Mouse (Mus musculus) embryo, embryonic 10.5 days (tissue): Measurements from ENCODE around the gene Mob3c.

ENCODE experiments used
- DNase-seq: peaks from one replicate; pipeline ENCODE4 v3.0.0-alpha.2; 2015; ENCODE audit warnings: low spot score

Mob3c gene

DNA sequence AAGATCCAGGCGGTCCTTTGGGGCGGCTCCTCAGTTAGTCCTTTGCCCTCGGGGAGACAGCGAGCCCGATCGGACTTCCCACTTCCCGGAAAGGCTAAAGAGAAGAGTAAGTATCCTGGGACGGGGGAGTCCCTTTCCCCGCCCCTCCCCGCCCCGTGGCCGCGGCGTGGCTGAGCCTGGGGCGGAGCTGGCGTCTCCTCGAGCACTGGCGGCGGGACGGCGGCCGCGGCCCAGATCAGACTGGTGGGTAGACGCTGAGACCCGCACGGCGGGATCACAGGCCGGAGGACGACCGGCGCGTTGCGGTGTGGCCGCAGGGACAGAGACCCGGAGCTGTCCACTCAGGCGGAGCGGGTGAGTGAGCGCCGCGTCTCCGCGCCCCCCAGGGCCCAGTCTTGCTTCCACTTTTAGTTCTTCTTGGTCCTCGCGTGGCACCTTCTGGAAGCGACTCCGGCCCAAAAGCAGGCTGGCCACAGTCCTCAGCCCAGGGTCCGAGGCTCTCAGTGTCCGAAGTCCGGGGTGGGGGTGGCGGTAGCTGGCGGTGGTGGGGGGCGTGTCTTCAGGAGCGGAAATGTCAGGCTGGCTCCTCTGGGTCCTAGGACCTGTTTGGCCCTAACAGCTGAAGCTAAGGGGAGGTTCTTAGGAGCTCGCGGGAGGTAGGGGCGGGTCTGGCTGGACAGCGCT lies at the start of gene Mob3c:
TSS of gene Mob3c (plus strand) at position 205 of the 684 bp plus-strand sequence.
- peak; percentile 91 for DNase-seq

DNA sequence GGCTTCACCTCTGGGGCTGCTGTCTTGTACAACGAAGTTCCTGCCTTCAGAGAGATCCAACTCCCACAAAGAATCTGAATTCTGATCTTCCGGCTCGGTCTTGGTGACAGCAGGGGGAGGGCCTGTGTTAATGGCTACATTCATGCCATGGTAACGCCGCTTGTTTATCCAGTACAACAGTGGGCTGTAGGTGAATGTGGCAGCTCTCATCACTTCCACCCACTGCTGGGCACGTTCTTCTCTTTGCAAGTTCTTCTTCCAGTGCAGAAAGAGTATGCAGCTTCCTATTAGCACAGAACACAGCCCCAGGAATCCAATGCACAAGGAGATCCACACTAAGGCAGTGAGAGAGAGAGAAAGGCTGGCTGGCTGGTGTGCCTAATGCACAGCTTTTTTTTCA lies 47.6 kb upstream of the Mob3c start:
- no peak for DNase-seq

DNA sequence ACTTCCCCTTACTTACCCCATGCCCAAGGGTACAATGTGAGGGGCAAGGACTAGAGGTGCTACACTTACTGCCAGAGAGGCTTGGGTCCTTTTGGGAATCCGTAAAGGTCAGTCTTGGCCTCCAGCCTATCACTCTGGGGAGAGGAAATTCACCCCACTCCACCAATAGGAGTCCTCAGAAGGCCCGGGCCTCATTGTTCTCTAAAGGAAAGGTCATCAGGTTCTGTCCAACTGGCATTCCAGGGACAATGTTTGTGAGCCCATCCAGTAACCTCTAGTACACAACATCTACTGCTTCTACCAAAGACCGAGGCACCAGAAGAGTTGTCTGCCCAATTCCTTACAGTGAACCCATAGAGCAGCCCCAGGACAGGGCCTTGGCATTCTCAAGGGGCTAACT lies 47.0 kb upstream of the Mob3c start, which contains the start of gene Tex38:
TSS of gene Tex38 (minus strand) at position 101 of the 400 bp plus-strand sequence.
- no peak for DNase-seq

DNA sequence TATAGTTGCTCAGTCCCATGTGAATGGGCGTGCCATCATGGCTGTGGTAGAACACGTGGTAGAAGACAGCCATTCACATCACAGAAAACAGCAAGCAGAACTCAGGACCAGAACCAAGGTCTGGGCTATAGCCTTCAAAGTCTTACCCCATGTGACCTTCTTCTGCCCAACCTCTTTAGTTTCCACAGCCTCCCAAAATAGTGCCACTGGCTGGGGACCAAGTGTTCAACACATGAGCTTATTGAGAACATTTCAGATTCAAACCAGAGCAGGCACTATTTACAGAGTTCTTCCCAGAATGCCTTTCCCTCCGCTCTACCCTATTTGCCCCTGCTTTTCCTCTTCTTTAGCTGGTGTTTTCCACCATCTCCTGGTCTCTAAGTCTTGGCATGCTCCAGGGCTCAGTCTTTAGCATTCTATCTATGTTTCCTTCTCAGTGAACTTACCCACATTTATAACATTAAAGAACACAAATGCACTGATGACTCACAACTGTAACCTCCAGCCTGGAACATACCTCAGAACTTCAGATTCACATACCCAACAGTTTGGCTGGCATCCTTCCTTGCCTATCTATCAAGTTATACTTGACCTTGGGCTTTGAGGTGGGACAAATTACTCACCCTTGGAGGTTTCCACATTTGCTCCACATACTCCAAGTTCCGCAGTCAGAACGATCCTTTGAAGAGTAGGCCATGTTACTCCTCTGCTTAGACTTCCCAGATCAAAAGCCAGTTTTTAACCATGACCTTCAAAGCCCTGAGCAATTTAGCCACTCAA lies 45.7 kb upstream of the Mob3c start:
- DNase-seq: no peak

DNA sequence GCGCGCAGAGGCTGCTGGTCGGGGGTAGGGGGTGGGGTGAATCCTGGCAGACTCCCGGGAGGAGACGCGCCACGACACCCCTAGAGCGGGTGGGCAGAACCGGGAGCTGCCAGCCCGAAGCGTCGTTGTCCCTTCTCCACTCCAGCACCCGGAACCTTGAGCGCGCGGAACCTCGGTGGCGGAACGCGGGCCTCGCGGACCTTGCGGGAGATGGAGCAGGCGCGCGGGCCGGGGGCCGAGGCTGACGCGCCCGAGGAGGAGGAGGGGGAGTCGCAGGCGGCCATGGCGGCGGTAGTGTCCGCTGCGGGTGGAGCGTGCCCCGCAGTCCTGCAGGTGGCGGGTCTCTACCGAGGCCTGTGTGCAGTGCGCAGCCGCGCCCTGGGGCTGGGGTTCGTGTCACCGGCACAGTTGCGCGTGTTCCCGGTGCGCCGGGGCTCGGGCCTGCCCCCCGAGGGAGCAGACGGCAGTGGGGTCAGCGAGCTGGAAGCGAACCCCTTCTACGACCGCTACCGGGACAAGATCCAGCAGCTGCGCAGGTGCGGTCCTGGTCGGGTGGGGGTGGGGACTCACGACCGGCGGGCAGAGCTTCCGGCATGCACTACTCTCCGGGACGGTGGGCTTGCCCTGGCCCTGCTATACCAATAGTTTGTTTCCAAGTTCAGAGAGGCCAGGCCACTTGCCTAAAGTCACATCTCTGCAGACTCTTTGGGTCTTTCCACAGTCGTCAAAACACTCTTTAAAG lies 43.0 kb upstream of the Mob3c start, which contains the start of gene Atpaf1:
TSS of gene Atpaf1 (plus strand) at position 44 of the 742 bp plus-strand sequence.
- DNase-seq: peak; percentile 70

DNA sequence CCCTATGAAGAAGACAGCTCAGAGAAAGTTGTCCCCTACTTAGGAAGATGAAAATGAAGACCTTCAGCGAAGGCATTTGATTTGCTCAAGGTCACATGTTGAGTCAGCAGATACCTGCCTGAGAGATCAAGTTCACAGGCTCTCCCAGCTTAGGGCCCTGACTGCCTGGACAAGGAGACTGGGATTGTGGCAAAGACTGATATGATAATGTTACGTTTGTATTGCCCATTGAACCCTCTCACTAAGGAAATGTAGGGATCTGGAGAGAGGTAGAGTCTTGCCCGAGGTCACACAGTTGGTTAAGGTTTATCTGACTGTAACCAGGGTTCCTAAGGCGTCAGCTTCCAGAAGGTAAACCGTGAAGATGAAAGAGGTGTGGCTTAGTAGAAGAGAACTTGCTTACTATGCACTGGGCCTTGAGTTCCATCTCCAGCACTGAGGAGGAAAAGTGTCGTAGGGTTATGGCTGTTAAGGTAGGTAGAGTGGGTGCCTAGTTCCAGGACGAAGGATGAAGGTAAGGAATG lies 42.3 kb upstream of the Mob3c start:
- DNase-seq: no peak

DNA sequence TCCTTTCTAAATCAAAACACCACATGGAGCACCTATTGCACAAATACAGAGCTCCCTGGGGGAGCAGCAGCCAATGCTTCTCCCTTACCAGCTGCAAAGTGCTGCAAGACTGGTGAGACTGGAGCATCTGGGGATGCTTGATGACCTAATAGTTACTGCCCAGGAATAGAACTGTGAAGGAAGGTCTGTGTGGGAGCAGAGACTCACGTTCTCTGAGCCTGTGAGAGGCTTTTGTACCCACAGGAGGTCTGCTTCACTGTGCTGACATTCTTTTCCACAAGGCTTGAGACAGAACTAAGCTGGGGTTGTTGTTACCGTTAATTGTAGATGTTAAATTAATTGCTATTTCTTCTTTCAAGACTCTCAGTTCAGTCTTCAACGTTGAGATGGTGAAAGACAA lies 37.0 kb upstream of the Mob3c start:
- no peak for DNase-seq

DNA sequence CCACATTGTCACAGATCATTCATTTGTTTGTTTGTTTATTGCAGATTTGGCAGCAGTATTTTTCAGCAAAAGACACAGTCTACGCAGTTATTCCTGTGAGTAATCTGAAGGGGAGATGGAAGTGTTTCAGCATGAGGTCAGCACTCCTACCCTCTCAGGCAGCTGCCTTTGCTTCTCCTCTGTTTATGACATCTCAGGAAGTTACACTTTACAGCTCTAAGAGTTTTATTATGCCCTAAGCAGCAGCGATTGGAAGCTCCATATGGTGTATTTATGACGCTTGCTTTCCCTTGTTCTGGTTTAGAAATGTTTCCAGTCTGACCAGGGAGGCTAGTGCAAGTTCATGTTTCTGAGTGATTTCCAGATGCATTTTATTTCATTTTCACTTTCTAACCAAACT lies 32.5 kb upstream of the Mob3c start:
- no peak for DNase-seq

DNA sequence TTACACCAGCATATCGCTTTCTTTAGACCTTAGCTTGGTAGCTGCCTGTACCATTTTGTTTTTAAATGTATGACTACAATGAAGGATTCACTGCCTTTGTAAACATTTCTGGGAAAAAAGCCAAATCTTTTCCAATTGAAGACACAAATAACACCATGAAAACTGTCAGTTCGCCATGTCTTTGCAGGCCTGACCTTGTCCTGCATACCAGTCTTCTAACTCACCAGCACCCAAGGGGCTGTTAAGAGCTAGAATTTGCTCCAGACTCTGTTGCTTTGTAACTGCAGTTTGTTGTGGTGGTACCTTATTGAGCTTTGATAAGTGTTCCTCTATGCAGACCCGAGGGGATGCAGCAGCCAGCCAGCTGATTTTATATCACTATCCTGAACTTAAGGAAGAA lies 27.9 kb upstream of the Mob3c start:
- DNase-seq: no peak

DNA sequence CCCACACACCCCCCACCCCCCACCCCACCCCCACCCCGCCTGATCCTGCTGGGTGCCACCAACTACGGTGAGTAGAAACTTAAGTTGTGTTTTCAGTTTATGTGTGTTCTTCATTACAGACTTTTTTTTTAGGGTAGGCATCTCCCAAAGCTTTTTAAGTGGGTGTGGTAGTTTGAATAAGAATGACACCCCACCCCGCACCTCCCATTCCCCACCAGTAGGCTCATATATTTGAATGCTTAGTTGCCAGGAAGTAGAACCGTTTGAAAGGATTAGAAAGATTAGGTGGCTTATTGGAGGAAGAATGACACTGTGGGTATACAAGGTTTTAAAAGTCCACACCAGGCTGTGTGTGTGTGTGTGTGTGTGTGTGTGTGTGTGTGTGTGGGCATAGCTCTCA lies 15.6 kb upstream of the Mob3c start:
- no peak for DNase-seq

DNA sequence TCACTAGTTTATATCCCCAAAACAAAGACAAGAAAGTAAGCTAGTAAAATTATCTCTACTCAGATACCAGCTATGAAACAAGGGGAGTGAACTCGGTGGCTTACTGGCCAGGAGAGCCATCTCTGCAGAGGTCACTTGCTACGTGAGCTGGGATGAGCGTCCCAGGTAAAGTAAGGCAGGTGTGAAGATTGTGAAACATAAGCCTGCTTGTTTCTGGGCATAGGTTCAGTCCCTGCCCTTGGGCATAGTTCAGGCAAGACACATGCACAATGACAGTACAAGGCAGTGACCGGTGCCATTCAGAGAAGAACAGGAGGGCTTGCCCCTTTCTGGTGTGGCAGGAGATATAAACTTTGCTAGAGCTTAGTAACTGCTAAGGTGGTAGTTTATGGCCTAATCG lies 12.3 kb upstream of the Mob3c start:
- DNase-seq: no peak

DNA sequence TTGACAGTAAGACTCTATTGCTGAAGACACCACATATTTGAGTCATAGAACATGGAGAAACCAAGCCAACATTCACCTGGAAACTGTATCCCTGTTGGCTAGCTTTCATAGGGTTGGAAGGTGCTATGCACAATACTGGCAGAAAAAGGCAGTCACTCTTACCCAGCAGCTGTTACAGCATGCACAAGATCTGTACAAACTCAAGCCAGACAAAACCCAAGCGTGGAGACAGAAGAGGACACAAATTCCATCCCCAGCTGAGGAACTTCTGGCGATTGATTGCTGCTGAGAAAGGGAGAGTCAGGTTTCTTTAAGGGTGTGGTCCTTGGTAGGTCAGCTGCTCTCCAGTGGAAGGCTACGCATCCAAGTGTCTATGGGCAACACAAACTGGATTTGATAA lies 7.7 kb upstream of the Mob3c start:
- no peak for DNase-seq

DNA sequence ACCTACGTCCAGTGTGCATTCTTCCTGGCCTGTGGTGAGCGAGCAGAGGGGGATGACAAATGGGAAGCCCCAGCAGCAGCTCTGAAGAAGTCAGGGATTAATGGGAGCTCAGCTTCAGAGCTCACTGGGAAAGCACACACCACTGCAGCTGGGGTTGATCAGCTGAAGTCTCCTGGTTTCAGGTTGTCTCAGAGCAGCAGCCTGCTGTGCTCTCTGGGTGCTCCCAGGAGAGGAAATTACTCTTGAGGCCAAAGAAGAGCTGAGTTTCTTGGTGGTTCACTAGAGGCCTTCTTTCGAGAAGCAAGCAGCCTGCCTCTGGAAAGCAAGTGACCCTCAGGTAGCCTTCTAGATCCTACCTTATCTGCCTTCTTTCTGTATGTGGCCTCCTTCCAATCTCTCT lies 6.9 kb upstream of the Mob3c start:
- DNase-seq: no peak

DNA sequence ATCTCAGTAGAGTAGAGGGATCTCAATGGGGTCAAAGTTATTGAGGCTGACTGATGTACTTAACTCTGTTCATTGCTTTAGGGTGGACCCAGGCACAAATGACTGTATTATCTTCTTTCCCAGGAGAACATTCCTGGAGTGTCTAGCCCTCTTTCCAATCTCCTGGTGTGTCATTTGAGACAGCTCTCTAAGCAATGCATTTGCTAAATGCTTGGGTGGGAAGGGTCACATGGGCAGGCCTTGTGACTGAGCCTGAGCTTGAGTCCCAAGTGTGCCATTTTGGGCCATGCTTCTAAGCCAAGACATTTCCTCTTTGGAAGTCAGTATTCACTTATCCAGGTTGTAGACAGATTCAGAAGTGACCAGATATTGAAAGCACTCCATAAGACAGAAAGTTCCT lies 6.5 kb upstream of the Mob3c start:
- no peak for DNase-seq

DNA sequence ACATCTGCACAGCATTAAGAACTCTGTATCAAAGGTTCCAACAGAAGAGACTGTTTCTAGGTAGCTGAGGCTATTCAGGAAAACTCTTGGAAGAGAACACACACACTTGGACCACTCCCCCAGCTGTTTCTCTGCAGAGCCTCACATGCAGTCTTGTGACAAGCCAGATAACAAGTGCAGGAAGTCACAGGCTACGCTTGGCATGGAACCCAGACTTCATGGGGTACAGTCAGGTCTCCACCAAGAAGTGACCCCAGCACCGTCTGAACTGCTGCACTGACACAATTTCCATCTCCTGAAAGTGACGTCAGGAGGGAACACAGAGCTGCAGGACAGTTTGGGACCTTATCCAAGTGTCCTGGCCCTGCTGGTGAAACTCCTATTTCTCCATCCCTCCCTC lies 6.0 kb upstream of the Mob3c start:
- no peak for DNase-seq

DNA sequence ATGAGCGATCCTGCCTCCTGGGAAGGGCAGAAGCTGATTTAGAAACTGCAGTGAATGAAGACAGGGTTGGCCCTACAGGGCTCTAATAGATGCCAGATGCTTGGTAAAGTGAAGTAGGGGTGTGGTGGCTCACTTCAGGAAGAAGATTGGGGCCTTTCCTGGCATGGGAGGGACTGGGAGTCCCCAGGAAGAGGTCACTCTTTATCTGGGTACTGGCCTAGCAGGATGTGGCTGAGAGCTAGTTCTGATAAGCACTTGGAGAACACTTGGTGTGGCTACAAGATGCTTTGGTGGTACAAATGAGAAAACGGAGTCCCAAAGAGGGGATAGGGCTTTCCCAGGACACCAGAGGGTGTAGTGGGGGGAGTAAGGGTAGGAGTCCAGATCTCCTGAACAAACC lies 3.7 kb upstream of the Mob3c start:
- no peak for DNase-seq

DNA sequence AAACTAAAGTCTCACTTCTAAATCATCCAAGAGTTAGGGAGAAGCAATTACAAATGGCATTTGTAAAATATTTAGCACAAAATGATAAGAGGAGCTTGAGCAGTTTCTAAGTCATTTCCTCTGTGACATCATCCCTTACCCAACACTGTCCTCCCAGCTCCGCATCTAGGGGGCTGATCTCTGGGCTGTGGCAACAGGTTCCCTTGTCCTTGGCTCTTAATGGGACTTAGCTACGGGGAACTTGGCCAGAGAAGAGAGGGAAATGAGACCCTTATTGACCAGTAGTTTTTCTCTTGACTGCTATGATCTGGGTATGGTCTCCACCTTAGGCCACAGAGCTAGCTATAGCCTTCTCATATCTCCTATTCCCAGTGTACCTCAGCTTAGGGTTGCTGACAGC lies 2.6 kb upstream of the Mob3c start:
- no peak for DNase-seq

DNA sequence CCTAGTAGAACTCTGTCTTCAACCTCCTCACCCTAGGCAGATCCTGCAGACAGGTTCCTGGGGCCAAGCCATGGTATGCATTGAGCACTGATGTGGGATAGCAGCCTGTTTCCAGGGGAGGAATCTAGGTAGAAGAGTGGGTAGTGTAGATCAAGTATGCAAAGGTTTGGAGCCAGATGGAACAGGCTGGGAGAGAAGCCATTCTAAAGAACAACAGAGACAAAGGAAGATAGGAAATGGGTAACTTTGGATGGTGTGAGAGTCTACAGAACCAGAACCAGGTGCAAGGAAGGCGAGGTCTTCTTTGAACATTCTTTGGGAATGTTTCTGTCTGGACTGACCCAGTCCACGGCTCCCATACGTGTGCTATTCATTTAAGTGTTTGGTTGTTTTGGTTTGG lies 826 bp upstream of the Mob3c start:
- no peak for DNase-seq

DNA sequence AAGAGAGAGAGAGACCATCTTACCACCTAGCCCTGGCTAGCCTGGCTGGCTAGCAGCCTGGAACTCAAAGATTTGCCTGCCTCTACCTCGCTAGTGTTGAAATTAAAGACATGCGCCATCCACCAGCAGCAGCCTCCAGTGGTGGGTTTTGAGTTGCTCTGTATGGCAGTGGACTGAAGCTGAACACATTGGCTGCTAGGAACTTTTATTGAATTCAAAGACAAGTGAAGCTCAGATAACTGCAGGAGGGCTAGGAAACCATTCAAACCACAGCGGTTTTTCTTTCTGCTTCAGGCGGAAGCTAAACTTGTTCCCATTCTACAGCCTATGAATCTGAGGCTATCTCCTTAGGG lies 381 bp upstream of the Mob3c start:
- no peak for DNase-seq

DNA sequence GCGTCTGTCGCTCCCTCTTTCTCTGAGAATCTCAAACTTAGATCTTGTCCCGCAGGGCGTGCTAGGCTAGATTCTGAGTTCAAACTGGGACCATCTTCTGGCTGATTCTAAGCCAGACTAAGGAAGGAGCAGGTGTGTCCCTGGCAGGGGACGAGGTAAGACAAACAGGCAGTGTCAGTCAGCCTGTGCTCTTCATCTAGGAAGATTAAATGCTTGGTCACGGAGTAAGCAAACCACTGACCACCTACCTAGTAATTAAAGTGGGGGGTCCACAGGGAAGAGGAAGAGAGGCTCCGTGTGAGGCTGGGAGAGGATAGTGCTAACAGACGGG lies 645 bp downstream of the Mob3c start:
- DNase-seq: no peak

DNA sequence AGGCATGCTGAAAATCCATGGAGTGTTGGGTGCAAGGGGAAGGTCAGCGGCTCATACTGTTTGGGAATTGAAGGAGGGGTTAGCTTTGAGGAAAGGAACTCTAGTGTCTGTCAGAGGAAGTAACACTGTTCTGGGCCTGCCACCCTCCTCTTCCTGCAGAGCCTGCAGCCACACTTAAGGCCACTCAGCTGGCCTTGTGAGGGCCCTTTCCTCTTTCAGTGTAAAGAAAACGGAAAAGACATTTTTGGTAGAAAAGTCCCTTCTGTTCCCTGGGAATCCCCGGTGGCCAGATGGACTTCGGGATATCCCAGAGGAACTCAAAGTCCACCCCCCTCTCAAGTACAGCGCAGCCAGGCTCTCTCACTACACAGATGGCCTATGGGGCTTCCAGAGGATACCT lies 2.6 kb downstream of the Mob3c start:
- DNase-seq: no peak

DNA sequence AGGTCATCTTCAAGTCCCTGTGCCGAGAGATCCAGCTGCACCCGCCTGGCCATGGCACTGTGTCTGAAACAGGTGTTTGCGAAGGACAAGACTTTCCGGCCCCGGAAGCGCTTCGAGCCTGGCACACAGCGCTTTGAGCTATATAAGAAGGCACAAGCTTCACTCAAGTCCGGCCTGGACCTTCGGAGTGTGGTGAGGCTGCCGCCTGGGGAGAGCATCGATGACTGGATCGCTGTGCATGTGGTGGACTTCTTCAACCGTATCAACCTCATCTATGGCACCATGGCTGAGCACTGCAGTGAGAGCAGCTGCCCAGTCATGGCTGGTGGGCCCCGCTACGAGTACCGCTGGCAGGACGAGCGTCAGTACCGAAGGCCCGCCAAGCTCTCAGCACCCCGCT lies 3.3 kb downstream of the Mob3c start:
- no peak for DNase-seq

DNA sequence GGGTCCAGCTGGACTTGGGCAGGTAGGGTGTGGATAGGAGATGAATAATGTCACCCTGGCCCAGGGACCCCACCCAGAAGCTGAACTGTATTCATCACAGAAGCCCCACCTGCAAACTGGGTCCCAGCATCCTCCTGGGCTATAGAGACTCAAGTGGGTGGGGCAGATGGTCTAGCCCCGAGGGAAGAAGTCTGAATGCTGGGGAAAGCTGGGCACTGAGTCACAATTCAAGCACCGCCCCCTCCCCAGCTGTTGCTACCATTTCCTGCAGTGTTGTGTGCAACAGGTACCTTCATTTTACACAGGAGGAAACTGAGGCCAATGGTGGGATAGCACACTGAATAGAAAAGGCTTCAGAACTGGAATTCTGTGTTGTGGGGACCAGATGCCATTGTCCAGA lies 4.1 kb downstream of the Mob3c start:
- no peak for DNase-seq
